Mouse (Mus musculus): ENCODE results near the gene Slit3.
A peak's percentile ranks its signal among the peaks of the same experiment; 100 is the strongest.

The Slit3 gene

DNA sequence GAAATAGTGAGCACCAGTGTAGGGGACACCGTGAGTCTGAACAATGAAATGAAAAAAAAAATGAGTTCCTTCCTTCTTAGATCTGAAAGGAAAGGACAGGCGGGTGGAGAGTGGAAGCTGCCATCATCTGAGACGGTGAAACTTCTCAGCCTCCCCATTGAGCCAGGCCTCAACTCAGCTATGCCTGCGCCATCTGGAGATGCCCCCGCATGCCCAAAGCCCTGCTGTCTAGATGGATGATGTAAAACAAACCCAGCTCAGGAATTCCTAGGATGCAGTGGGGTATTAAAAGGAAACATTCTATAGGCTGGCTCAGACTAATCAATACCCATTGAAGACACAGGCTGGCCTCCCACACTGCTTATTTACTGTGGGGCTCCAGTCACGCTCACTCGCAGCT, 477.7 kb downstream of the Slit3 start:
- DNase-seq, result no peak

DNA sequence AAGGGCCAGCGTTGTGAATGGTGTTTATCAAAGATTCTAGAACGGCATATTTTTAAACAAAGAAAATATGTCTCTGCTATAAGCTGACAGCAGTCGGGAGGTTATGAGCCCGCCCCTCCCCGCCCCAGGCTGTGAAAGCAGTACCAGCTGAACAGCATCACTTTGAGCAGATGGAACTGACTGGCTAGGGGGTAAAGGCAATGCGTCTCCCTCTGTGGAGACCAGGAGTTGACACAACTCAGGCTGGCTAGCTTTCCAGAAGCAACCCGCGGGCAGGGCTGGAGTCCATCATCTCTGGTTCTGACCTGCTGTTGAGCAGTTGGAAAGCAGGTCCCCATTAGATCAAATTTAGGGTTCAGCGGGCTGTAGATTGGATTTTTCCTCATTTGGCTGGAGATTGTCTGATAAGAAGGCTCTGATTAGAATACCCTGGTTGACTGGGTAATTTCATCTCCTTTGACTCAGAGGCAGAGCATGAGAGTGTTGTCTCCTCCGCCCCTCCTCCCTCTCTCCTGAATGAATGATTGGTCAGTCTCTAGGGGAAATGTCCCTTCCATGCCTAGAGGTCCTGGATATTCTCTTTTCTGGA, 480.7 kb downstream of the Slit3 start:
- no peak for DNase-seq

DNA sequence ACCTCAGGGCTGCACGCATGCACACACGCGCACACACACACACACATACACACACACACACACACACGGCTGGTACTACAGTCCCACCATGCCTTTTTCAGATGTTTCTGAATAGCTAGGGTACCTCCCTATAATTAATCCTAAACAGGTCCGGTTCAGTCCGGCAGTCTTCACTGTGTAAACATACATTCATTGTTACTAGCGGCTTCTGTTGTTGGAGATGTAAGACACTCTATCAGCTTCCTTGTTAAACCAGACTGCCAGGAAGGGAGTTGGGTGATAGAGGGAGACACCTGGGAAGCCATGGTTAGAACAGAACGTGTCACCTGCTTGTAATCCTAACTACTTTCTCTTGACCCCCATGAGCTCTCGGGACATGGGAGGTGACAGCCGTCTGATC, 481.6 kb downstream of the Slit3 start:
- no peak for DNase-seq

GRCm38 (mm10) chr11:35603946-35604345, 482.9 kb downstream of the Slit3 start:
- peak; percentile 35 for DNase-seq

- DNase-seq, result no peak
These were observed 484.1 kb downstream of the Slit3 start for GRCm38 (mm10) chr11:35604848-35605790.

DNA sequence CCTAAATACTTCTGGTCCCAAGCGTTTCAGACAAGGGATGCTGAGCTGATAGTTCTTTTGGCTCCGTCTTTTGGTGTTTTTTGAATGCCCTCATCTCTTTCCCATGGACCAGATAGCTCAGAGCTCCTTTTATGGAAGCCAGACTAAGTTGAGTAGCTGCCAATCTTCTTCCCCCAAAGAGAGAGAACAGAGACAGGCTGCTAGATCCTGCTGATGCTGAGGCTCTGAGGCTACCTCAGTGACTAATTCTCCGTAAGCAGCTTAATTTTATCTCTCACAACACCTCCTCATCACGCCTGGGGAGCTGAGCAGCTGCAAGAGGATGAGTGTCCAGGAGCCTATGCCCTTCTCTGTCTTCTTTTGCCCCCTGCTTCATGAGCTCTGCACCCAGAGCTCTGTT, 486.2 kb downstream of the Slit3 start:
- DNase-seq, result no peak

DNA sequence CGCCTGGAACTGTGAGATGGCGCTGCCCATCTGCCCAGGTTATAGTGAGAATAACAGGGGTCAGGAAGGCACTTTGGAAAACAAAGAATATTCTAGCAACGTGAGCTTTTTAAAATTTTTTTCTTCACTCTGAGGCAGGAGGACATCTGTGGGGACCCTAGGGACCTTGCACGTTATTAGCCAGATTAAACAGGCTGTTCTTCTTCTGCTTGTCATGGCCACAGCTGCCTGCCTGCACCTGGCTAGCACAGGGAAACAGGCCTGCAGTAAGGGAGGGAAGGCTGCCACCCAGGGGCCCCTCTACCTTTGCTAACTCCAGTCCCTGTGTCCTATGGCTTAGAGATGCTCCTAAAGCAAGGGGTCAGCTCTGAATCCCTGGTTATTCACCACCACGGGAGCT, 487.8 kb downstream of the Slit3 start:
- DNase-seq, result no peak

DNA sequence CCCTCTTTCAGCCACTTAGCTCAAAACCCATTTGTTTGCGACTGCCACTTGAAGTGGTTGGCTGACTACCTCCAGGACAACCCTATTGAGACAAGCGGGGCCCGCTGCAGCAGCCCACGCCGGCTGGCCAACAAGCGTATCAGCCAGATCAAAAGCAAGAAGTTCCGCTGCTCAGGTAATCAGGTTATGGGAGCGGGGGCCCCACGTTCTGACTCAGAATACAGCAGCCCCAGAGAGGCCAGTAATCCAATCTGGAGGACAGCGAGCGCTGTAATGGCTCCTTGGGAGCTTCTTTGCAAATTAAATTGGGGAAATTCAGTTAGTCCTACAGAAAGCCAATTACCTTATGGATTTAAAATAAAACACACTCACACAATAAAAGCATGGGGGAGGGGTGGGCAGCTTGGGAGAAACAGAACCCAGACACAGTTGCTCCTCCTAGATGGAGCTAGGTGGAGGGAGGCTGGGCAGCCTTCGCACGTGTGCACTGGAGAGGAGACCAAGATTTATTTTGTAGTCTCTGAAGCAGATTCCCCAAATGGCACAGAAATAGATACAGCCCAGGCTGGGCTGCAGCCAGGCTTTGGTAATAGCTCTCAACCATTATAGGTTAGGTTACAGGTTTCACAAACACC, 491.4 kb downstream of the Slit3 start:
- no peak for DNase-seq

- no peak for DNase-seq
These were observed 493.5 kb downstream of the Slit3 start for GRCm38 (mm10) chr11:35614530-35614929.

- DNase-seq, result no peak
These were observed 498.4 kb downstream of the Slit3 start for GRCm38 (mm10) chr11:35619421-35619820.

- no peak for DNase-seq
These were observed 501.7 kb downstream of the Slit3 start for GRCm38 (mm10) chr11:35622736-35623135.

- DNase-seq, result no peak
These were observed 503.7 kb downstream of the Slit3 start for GRCm38 (mm10) chr11:35624515-35625270.

DNA sequence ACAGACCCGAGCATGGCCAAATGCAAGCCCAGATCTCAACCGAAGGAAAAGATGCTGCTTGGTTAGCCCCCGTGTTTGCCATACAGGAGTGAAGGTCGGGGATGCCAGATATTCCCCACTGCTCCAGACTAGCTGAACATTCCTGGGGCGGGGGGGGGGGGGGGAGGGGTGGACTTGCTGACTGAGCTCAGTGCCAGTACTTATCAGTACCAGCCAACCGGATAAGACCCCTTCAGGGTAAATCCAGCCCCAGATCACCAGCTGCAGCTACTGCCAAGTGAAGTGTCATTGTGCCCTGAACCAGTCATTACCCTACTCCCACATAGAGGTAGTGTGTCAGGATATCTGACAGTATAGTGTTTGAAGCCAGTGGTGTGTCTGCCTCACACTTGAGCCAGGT, 504.6 kb downstream of the Slit3 start:
- no peak for DNase-seq

GRCm38 (mm10) chr11:35626161-35626885, 505.3 kb downstream of the Slit3 start:
- DNase-seq, result no peak

DNA sequence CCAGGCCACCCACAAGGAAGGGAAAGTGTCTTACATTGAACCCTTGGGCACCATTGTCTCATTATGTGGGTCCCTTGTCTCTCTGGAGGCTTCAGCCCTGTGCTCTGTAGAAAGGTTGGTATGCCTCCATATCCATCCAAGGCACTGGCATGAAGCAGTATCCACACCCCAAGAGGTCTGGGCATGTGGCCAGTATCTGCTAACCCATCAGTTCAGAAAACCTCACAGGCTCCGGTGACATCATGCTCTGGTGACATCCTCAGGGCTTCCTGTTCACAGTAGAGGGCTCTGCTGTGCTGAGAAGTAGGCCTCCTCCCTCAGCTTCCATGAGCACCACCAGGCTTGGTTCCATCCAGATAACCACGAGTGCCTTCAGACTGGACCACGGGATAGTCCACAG, 506.8 kb downstream of the Slit3 start:
- no peak for DNase-seq

DNA sequence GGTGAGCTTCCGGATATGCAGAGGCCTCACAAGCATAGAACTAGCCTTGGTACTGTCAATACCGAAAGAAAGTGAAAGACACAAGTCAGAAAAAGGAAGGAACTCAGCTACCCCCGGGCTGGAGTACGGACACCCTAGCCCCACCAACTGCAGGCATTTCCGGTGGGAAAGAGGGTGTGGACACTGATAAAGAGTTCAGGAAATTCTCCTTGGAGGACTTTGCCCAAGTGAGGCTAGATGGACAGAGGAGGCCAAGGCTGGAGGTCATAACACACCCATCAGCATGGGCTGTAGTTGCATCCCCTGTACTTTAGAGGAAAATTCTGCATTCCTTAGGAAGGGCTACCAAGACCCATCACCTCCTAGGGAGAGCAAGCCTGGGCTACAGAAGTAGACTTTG, 511.2 kb downstream of the Slit3 start:
- DNase-seq, result no peak

GRCm38 (mm10) chr11:35637102-35637501, 516.1 kb downstream of the Slit3 start:
- no peak for DNase-seq

DNA sequence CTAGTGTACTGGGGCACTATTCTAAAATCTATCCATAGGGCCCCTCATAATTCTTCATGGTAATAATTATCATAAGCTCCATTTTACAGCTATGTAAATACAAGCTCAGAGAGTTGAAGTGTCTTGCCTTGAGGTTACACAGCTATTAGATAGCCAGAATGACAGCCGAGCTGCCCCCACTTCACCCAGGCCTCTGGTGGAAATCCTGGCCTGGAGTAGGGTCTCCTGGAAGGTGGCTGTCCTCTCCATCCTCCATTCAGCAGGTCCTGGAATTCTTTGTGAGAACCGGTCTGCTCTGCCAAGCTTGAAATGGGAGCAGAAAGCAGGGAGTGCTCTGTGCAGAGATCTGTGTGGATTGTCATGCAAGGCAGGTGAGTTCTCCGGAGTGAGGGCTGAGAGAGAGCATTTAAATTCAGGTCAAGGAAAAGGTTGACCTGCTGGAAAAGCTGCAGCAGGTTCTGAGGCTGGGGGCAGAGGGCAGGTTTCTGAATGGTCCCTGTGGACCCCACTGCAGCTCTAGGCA, 517.9 kb downstream of the Slit3 start:
- no peak for DNase-seq

- DNase-seq, result no peak
These were observed 518.4 kb downstream of the Slit3 start for GRCm38 (mm10) chr11:35639428-35639827.

GRCm38 (mm10) chr11:35651286-35651685, 530.3 kb downstream of the Slit3 start:
- DNase-seq, result no peak

DNA sequence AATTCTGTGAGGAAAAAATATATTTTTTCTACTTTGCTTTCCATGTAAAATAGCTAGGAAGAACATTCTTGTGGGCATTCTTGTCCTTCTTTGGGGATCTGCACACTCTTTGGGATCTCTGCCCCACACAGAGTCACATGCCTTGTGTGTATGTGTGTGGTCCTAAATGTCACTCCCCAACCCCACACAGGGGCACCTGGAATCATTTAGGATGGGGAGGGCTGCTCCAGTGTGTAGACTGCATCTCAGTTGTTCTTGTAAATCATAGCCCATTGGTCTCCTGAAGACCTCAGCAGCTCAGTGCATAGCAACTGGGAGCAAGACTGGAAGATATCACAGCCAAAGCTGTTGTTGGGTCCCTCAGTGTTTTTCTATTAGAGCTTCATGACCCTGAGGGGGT, 534.8 kb downstream of the Slit3 start:
- no peak for DNase-seq

DNA sequence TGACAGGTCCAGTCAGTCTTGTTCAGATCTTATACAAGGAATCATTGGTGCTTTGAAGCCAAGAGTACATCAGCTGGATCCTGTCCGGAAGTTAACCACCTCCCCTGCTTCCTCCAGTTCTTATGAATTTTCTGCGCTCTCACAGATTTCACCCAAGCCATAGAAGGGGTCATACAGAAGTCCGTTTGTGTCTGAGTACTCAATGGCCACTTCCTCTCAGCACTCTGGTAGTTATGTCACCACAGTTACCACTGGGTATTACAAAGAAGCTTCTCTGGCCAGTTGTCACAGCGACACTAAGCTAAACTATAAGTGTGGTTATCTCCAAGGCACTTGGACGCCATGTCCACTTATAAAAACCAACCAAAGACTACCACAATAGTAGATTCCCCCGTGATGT, 536.6 kb downstream of the Slit3 start:
- no peak for DNase-seq

Measured in right cerebral cortex, postnatal 14 days (tissue).